Mouse (Mus musculus): ENCODE measurements around the gene Hivep1. TPM values are rescaled to one million over a fixed set of nuclear protein-coding genes. Genes with fewer than 3 reads are reported as not detected.

The Hivep1 gene
- polyA plus RNA-seq, 1 experiment from 2014 or later = 2.3 TPM

GRCm38 (mm10) chr13:42119062-42119461 is 67.2 kb downstream of the Hivep1 start:
- H3K4me2 ChIP-seq (ENCODE audit: low read depth, low read length) = no peak overlapping the region
- no peaks in the 10 kb centered on the region; the same call in 1 of the 2 replicates for H3K4me1 ChIP-seq (ENCODE audit: control insufficient read depth, low read depth, low read length)
- no peak overlapping the region for H3K4me3 ChIP-seq (ENCODE audit: low read depth, low read length)
- no peak for ATAC-seq (ENCODE audit: low read depth)
- H3K27ac ChIP-seq (ENCODE audit: low read length) = no peak overlapping the region
- H3K27me3 ChIP-seq (ENCODE audit: control insufficient read depth, insufficient read depth, low read depth, low read length) = no peaks in the 10 kb centered on the region
- H3K9me3 ChIP-seq (replicated peaks; ENCODE audit: control insufficient read depth, low read length) = no peaks in the 10 kb centered on the region
- WGBS (ENCODE audit: insufficient replicate concordance) = 83% methylated on average over 2 of the region's 2 CpGs
- no peak overlapping the region for H3K9ac ChIP-seq (ENCODE audit: low read depth, low read length)
- H3K36me3 ChIP-seq (ENCODE audit: control insufficient read depth, insufficient read depth) = no peaks in the 10 kb centered on the region

- WGBS (ENCODE audit: insufficient replicate concordance) = 55% methylated on average over 5 of the region's 5 CpGs
- no peak for ATAC-seq (ENCODE audit: low read depth)
- H3K27me3 ChIP-seq (ENCODE audit: control insufficient read depth, insufficient read depth, low read depth, low read length) = no peaks in the 10 kb centered on the region
These were observed 69.4 kb downstream of the Hivep1 start for GRCm38 (mm10) chr13:42121106-42121776.

GRCm38 (mm10) chr13:42121777-42122682 is 70.2 kb downstream of the Hivep1 start:
- H3K36me3 ChIP-seq (ENCODE audit: control insufficient read depth, insufficient read depth) = no peaks in the 10 kb centered on the region
- no peak overlapping the region for H3K4me2 ChIP-seq (ENCODE audit: low read depth, low read length)
- H3K4me1 ChIP-seq (ENCODE audit: control insufficient read depth, low read depth, low read length) = no peaks in the 10 kb centered on the region
- ATAC-seq (ENCODE audit: low read depth) = no peak
- 62% methylated on average over 5 of the region's 5 CpGs for WGBS (ENCODE audit: insufficient replicate concordance)
- no peak overlapping the region for H3K27ac ChIP-seq (ENCODE audit: low read length)
- H3K27me3 ChIP-seq (ENCODE audit: control insufficient read depth, insufficient read depth, low read depth, low read length) = no peaks in the 10 kb centered on the region
- H3K9ac ChIP-seq (ENCODE audit: low read depth, low read length) = no peak overlapping the region
- no peak overlapping the region for H3K4me3 ChIP-seq (ENCODE audit: low read depth, low read length)
- no peaks in the 10 kb centered on the region for H3K9me3 ChIP-seq (replicated peaks; ENCODE audit: control insufficient read depth, low read length)

More at GRCm38 (mm10) chr13:42121106-42121776, 69.4 kb downstream of the Hivep1 start:
- H3K9ac ChIP-seq (ENCODE audit: low read depth, low read length) = no peak overlapping the region
- no peak overlapping the region for H3K27ac ChIP-seq (ENCODE audit: low read length)
- no peaks in the 10 kb centered on the region for H3K36me3 ChIP-seq (ENCODE audit: control insufficient read depth, insufficient read depth)
- H3K4me1 ChIP-seq (ENCODE audit: control insufficient read depth, low read depth, low read length) = no peaks in the 10 kb centered on the region
- no peaks in the 10 kb centered on the region for H3K9me3 ChIP-seq (replicated peaks; ENCODE audit: control insufficient read depth, low read length)
- H3K4me3 ChIP-seq (ENCODE audit: low read depth, low read length) = no peak overlapping the region
- no peak overlapping the region for H3K4me2 ChIP-seq (ENCODE audit: low read depth, low read length)

GRCm38 (mm10) chr13:42144627-42145026 is 92.8 kb downstream of the Hivep1 start:
- H3K4me3 ChIP-seq (ENCODE audit: low read depth, low read length) = no peak overlapping the region
- H3K36me3 ChIP-seq (ENCODE audit: control insufficient read depth, insufficient read depth) = no peaks in the 10 kb centered on the region
- no peak overlapping the region for H3K4me2 ChIP-seq (ENCODE audit: low read depth, low read length)
- H3K4me1 ChIP-seq (ENCODE audit: control insufficient read depth, low read depth, low read length) = no peaks in the 10 kb centered on the region
- H3K9me3 ChIP-seq (replicated peaks; ENCODE audit: control insufficient read depth, low read length) = no peaks in the 10 kb centered on the region
- no peak overlapping the region for H3K27ac ChIP-seq (ENCODE audit: low read length)
- no peak overlapping the region for H3K9ac ChIP-seq (ENCODE audit: low read depth, low read length)
- no peak for ATAC-seq (ENCODE audit: low read depth)
- WGBS (ENCODE audit: insufficient replicate concordance) = 50% methylated on average over 3 of the region's 3 CpGs
- H3K27me3 ChIP-seq (ENCODE audit: control insufficient read depth, insufficient read depth, low read depth, low read length) = no peaks in the 10 kb centered on the region

- H3K9ac ChIP-seq (ENCODE audit: low read depth, low read length) = no peak overlapping the region
- H3K27me3 ChIP-seq (ENCODE audit: control insufficient read depth, insufficient read depth, low read depth, low read length) = no peaks in the 10 kb centered on the region
- H3K4me3 ChIP-seq (ENCODE audit: low read depth, low read length) = no peak overlapping the region
- H3K4me2 ChIP-seq (ENCODE audit: low read depth, low read length) = no peak overlapping the region
- H3K27ac ChIP-seq (ENCODE audit: low read length) = no peak overlapping the region
- H3K36me3 ChIP-seq (ENCODE audit: control insufficient read depth, insufficient read depth) = no peaks in the 10 kb centered on the region
- peaks cover 3% of the 10 kb centered on the region for H3K4me1 ChIP-seq (ENCODE audit: control insufficient read depth, low read depth, low read length)
- H3K9me3 ChIP-seq (replicated peaks; ENCODE audit: control insufficient read depth, low read length) = no peaks in the 10 kb centered on the region
- WGBS (ENCODE audit: insufficient replicate concordance) = 26% methylated on average over 9 of the region's 9 CpGs
- ATAC-seq (ENCODE audit: low read depth) = no peak
These were observed 97.7 kb downstream of the Hivep1 start for GRCm38 (mm10) chr13:42149328-42150071.

GRCm38 (mm10) chr13:42150072-42150450 is 98.2 kb downstream of the Hivep1 start:
- H3K9ac ChIP-seq (ENCODE audit: low read depth, low read length) = no peak overlapping the region
- no peaks in the 10 kb centered on the region for H3K9me3 ChIP-seq (replicated peaks; ENCODE audit: control insufficient read depth, low read length)
- no peak overlapping the region for H3K4me2 ChIP-seq (ENCODE audit: low read depth, low read length)
- no peaks in the 10 kb centered on the region for H3K27me3 ChIP-seq (ENCODE audit: control insufficient read depth, insufficient read depth, low read depth, low read length)
- no peaks in the 10 kb centered on the region for H3K36me3 ChIP-seq (ENCODE audit: control insufficient read depth, insufficient read depth)
- no peak overlapping the region for H3K4me3 ChIP-seq (ENCODE audit: low read depth, low read length)
- no peak overlapping the region for H3K27ac ChIP-seq (ENCODE audit: low read length)
- ATAC-seq (ENCODE audit: low read depth) = no peak
- 18% methylated on average over 5 of the region's 5 CpGs for WGBS (ENCODE audit: insufficient replicate concordance)
- peaks cover 3% of the 10 kb centered on the region for H3K4me1 ChIP-seq (ENCODE audit: control insufficient read depth, low read depth, low read length)

GRCm38 (mm10) chr13:42150462-42151127 is 98.8 kb downstream of the Hivep1 start:
- H3K9ac ChIP-seq (ENCODE audit: low read depth, low read length) = no peak overlapping the region
- no peak for ATAC-seq (ENCODE audit: low read depth)
- WGBS (ENCODE audit: insufficient replicate concordance) = 70% methylated on average over 9 of the region's 9 CpGs
- no peak overlapping the region for H3K4me2 ChIP-seq (ENCODE audit: low read depth, low read length)
- no peak overlapping the region for H3K27ac ChIP-seq (ENCODE audit: low read length)
- H3K4me3 ChIP-seq (ENCODE audit: low read depth, low read length) = no peak overlapping the region
- no peaks in the 10 kb centered on the region for H3K27me3 ChIP-seq (ENCODE audit: control insufficient read depth, insufficient read depth, low read depth, low read length)
- H3K36me3 ChIP-seq (ENCODE audit: control insufficient read depth, insufficient read depth) = no peaks in the 10 kb centered on the region
- H3K9me3 ChIP-seq (replicated peaks; ENCODE audit: control insufficient read depth, low read length) = no peaks in the 10 kb centered on the region
- peaks cover 3% of the 10 kb centered on the region for H3K4me1 ChIP-seq (ENCODE audit: control insufficient read depth, low read depth, low read length)

GRCm38 (mm10) chr13:42158259-42158658 is 106.4 kb downstream of the Hivep1 start:
- no peak overlapping the region for H3K4me3 ChIP-seq (ENCODE audit: low read depth, low read length)

More at GRCm38 (mm10) chr13:42158259-42158658, 106.4 kb downstream of the Hivep1 start:
- no peaks in the 10 kb centered on the region for H3K9me3 ChIP-seq (replicated peaks; ENCODE audit: control insufficient read depth, low read length)
- H3K36me3 ChIP-seq (ENCODE audit: control insufficient read depth, insufficient read depth) = no peaks in the 10 kb centered on the region
- H3K4me2 ChIP-seq (ENCODE audit: low read depth, low read length) = no peak overlapping the region
- H3K27me3 ChIP-seq (ENCODE audit: control insufficient read depth, insufficient read depth, low read depth, low read length) = no peaks in the 10 kb centered on the region
- H3K4me1 ChIP-seq (ENCODE audit: control insufficient read depth, low read depth, low read length) = no peaks in the 10 kb centered on the region
- H3K9ac ChIP-seq (ENCODE audit: low read depth, low read length) = no peak overlapping the region
- H3K27ac ChIP-seq (ENCODE audit: low read length) = no peak overlapping the region
- 79% methylated on average over 14 of the region's 14 CpGs for WGBS (ENCODE audit: insufficient replicate concordance)
- ATAC-seq (ENCODE audit: low read depth) = no peak
